Mouse (Mus musculus): ENCODE results near the gene Sytl1.

Gene Sytl1

DNA sequence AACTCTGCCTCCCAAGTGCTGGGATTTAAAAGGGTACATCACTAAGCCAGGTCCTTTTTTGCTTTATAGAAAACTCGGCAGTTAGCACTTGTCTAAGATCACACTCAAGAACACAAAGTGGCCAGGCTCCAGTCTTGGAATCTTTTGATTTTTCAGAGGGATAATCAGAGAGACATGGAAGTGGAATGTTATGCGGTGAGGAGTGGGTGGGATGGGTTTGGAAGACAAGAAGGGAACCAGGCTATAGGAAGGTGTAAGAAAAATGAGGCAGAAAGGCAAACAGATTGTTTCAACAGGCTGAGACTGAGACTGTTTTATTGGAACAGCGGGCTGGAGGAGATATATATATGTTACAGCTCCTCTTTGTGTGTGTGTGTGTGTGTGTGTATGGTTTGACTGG lies 15.6 kb upstream of the Sytl1 start:
- no peak for DNase-seq (ENCODE audit: low spot score)

GRCm38 (mm10) chr4:133278067-133278466 lies 15.2 kb upstream of the Sytl1 start:
- DNase-seq (ENCODE audit: low spot score), result no peak

DNA sequence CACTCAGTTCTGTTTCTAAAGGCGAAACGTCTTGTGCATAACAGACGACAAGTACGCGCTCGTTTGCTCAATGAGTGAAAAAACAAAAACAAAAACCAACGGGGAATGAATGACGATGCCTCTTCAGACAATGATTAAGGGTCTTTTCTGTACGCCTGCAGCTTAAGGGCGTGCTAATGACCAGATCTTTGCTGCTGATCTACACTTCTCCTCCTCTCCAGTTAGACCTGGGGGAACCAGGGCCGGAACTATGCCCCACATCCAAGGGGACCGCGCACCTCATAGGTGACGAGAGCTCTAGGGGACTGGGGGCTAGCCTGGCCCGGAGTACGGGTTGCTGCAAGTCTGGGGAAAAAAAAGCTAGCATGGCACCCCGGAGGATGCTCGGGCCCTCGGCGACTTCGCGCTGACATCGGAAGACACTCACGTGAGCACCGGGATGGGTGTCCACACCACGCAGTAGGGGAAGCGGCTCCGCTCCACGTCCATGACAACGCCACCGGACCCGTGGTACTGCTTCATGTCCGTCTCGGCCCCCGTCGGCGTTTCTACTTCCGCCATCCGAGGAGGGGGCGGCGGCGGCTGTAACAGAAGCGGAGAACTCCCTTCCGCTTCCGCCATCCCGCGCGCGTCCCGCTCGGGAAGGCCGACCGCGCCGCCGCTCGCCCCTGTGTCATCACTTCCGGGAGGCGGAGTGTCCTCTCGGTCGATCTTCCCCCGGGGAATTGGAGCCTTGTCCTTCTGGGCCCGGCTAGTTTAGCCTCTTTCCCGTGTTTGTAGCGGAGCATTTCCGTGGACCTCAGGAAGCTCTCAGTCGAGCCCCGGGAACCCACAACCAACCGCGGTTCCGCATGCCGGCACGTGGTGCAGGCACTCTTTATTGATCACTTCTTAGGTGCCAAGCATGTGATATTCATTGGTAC lies 14.5 kb upstream of the Sytl1 start, which contains the start of gene Tmem222:
Gene Tmem222 (minus strand): TSS at position 689 of the 923 bp plus-strand sequence.
- peak; percentile 92 for DNase-seq (ENCODE audit: low spot score)

GRCm38 (mm10) chr4:133270929-133271328 lies 8.0 kb upstream of the Sytl1 start:
- DNase-seq (ENCODE audit: low spot score), result no peak

DNA sequence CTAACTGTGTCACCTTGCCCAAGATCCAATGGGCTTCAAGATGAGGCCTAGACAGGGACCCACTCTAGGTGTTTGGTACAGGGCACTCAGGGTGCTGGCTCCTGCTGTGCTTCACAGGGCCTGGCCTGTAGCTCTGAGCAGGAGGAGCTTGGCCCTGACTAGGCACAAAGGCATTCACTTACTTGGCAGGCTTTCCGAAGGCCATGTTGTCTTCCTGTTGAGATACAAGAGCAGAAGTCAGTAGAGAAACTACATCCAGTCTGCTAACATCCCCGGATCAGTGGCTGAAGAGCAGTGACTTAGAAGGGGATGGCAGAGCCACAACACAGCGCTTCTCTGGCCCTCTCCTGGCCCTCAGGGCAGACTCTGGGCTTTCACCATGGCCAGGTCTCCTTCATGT lies 6.7 kb upstream of the Sytl1 start:
- no peak for DNase-seq (ENCODE audit: low spot score)

DNA sequence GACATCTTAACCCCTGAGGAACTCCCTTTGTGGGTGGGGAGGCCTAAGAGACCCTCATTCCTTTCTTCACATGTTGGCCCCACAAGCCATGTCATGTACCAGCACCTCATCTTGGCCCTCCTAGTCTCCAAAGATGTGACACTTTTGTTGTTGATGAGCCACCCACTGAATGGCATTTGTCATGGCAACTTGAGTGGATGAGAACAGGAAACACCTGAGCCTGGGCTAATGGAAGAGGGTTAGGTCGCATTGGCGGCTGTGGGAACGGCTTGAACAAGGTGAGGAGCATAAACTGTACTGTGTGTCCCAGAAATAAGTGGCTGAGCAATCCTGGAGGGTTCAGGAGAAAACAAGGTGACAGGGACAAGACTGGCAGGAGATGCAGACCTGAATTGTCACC lies 6.0 kb upstream of the Sytl1 start:
- no peak for DNase-seq (ENCODE audit: low spot score)

- no peak for DNase-seq (ENCODE audit: low spot score)
Measured at GRCm38 (mm10) chr4:133266248-133266880, 3.5 kb upstream of the Sytl1 start.

DNA sequence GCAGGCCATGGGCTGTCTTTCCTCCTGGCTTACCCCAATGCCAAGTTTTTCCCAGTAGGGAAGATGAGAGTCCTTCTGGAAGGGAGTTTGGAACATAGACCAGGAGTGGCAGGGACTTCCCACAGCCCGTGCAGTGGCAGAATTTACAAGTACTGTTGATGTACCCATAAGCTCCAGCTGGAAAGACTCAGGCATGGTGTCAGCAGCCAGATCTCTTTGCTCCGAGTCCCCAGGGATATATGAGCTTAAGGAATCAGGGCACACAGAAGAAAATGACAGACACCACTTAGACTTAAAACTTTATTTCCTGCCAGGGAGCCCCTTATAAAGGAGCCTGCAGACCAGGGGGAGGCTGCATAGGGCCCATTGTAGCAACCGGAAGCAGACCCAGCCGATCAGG lies 2.8 kb upstream of the Sytl1 start:
- no peak for DNase-seq (ENCODE audit: low spot score)

DNA sequence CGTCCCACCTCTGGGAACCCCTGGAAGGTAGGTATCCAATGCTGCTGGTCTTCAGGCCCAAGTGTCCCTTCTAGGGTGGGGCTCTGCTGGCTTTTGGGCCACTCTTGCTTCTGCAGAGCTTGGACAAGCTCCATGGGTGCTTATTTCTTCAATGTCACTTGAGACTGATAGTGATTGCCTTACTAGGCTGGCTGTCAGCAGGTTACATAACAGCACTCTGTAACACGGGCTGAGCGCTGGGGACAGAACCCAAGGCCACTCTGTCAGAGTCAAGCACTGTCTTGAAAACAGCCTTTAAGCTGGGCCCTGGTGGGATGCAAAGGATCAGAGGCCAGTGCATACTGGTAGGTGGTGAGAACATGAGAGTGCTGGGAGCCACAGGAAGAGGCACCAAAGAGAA lies 2.4 kb upstream of the Sytl1 start:
- DNase-seq (ENCODE audit: low spot score), result no peak

DNA sequence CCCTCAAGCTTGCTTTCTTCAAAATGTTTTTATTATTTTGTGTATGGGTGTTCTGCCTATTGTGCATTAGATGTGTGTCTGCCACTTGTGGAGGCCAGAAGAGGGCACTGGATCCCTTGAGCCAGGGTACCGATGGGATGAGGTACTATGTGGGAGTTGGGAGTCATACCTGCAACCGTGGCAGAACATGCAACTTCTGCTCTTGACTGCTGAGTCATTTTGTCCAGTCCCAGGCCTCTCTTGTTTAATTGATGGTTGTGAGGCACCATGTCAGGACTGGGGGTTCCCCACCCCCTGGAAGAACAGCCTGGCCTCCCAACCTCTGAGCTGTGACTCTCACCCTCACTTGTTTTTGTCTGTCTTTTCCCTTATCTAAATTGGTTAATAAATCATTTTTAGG lies 1.6 kb upstream of the Sytl1 start:
- DNase-seq (ENCODE audit: low spot score), result no peak

DNA sequence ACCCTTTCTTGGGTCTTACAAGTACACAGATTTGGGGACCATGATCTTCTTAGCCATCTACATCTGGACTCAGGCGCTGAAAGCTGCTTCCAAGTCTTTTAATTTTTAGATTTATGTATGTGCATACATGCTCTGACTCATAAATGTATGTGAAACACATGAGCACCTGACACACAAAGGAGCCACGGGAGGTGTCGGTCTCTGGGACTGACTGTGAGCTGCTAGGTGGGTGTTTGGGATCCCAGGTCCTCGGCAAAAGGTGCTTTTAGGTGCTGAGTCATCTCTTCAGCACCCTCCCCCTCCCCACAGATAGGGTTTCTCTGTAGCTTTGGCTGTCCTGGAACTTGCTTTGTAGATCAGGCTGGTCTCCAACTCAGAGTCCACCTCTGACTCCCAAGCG lies 843 bp upstream of the Sytl1 start:
- DNase-seq (ENCODE audit: low spot score), result no peak

- DNase-seq (ENCODE audit: low spot score), result no peak
Measured at GRCm38 (mm10) chr4:133262375-133262765, 543 bp downstream of the Sytl1 start.

DNA sequence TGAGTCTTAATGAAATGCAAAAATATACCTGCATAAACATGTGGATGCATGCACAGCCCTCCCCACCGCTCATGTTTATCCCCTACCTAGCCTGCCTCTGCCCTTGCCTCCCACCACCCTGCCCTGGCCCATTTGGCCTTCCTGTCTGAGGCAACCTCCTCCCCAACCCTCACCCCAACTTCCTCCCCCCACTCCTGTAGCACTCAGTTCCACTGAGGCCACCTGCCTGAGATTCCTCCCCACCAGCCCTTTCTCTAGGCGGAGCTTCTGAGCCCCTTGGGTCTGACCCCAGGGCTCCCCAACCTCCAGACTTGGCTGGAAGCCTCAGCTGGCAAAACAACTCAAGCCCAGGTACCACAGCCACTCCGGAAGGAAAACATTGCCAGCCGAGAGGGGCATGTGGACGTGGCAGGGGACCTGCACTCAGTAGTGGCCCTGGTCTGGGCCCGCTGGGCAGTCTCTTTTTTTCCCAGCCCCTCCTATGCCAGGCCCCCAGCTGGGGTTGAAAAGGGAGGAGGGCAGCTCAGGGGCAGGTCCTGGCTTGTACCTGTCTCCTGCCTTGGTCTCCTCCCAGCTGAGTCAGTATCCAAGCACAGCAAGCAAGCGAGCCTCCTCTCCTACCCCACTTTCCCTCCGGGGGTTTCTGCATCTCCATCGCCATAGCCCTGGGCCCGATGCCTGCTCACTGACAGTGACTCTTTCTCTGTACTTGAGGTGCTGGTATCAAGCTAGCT lies 1.1 kb downstream of the Sytl1 start:
- DNase-seq (ENCODE audit: low spot score), result no peak

DNA sequence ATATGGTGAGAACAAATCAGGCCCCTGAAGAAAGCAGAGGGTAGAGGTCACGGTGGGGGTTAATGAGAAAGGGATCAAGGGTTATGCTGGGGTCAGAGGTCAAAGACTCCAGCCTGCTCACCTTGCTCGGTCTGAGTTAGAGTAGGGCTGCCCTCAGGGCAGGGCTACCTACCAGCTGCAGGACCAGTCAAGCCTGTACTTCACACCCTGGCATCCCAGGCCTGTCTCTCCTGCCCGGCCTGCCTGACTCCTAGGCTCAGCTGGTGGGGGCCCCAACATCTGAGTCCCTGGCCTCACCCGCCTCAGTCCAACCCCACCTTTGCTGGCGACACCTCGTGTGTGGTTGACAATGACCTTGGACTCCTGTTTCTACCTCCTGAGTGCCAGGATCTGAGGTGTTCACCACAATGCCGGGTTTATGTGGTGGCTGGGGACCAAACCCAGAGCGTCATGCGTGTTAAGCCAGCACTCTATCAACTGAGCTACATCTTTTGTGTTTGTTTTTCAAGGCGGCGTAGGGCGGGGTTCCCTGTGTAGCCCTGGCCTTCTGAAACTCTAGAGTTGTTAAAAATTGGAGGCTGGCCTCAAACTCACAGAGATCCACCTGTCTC lies 5.0 kb downstream of the Sytl1 start:
- no peak for DNase-seq (ENCODE audit: low spot score)

DNA sequence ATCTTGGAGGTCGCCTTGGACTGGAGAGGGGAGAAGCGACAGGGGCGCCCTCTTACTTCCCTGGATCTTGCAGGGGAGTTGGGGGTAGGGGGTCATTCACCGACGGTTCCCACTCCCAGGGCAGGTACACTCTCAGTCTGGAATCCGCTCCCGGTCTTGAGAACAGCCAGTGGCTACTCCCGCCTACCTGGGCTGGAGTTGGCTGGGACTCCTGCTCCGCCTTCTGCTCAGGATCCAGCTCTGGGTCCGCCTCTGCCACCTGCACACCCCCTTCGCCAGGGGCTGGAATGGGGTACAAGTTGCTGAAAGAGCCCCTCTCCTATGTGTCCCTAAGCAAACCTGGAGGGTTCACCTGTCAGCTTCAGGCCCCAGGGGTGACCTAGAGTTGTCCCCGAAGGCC lies 5.7 kb downstream of the Sytl1 start:
- DNase-seq (ENCODE audit: low spot score), result no peak

DNA sequence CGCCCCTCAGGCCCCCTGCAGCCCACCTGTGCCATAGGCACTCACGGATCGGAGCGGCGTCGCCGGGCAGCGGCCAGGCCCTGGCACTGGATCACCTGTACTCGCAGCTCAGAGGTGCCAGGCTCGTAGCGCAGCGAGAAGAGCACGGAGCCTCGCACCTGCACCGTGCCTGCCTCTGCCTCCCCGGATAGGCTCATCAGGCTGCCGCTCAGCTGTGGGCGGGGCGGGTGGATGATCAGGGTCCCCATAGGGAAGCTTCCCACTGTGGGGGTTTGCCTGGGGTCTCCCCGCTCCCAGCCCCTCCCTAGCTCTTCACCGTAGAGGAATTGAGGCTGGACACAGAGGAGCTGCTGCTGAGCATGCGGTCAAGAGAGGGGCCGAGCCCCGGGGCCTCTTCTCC lies 6.1 kb downstream of the Sytl1 start:
- no peak for DNase-seq (ENCODE audit: low spot score)

- no peak for DNase-seq (ENCODE audit: low spot score)
Measured at GRCm38 (mm10) chr4:133255392-133255791, 7.5 kb downstream of the Sytl1 start.

DNA sequence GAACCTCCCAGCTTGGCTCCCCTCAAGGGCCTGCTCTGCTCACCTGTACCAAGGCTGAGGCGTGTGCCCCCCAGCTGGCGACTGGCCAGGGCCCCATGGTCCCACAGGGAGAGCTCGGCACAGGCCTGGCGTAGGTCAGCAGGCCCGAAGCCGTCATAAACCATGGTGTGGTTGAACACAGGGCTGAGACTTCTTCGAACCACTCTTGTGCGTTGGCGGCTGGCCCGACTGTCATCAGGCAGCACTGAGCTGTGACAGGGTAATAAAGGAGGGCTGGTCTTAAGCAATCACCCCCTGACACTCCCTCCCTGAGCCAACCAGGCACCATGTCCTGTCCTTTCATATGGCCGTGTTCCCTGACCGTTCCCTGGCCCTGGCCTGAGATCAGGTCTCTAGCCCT lies 9.5 kb downstream of the Sytl1 start:
- DNase-seq (ENCODE audit: low spot score), result no peak

GRCm38 (mm10) chr4:133252089-133252488 lies 10.8 kb downstream of the Sytl1 start:
- no peak for DNase-seq (ENCODE audit: low spot score)

- DNase-seq (ENCODE audit: low spot score), result no peak
Measured at GRCm38 (mm10) chr4:133251214-133251613, 11.7 kb downstream of the Sytl1 start.

- peak; percentile 52 for DNase-seq (ENCODE audit: low spot score)
Measured at GRCm38 (mm10) chr4:133250609-133251008, 12.3 kb downstream of the Sytl1 start.

- no peak for DNase-seq (ENCODE audit: low spot score)
Measured at GRCm38 (mm10) chr4:133247806-133248449, 15.0 kb downstream of the Sytl1 start.

All from left cerebral cortex, adult 11 months (tissue).